Mouse (Mus musculus) MEL-GATA-1-ER (cell line): Measurements from ENCODE around the gene Lamb1.

Source experiments
- DNase-seq: peaks from one replicate; pipeline ENCODE4 v3.0.0-alpha.2; 2012; ENCODE audit warnings: low read depth; ENCODE audit errors: extremely low read depth

Gene Lamb1

GRCm38 (mm10) chr12:31283617-31284136, 18.6 kb downstream of the Lamb1 start:
- no peak for DNase-seq

- no peak for DNase-seq
Observed at GRCm38 (mm10) chr12:31289046-31289445, 24.0 kb downstream of the Lamb1 start.

GRCm38 (mm10) chr12:31290951-31291350, 25.9 kb downstream of the Lamb1 start:
- no peak for DNase-seq

GRCm38 (mm10) chr12:31293361-31294142, 28.5 kb downstream of the Lamb1 start:
- DNase-seq = no peak

GRCm38 (mm10) chr12:31294526-31294925, 29.5 kb downstream of the Lamb1 start:
- DNase-seq = no peak

- DNase-seq = no peak
Observed at GRCm38 (mm10) chr12:31294996-31295395, 30.0 kb downstream of the Lamb1 start.

GRCm38 (mm10) chr12:31295505-31295904, 30.5 kb downstream of the Lamb1 start:
- DNase-seq = no peak

- DNase-seq = no peak
Observed at GRCm38 (mm10) chr12:31296097-31296496, 31.1 kb downstream of the Lamb1 start.

GRCm38 (mm10) chr12:31298122-31298521, 33.1 kb downstream of the Lamb1 start:
- DNase-seq = no peak

GRCm38 (mm10) chr12:31298530-31298929, 33.5 kb downstream of the Lamb1 start:
- DNase-seq = no peak

GRCm38 (mm10) chr12:31299126-31299525, 34.1 kb downstream of the Lamb1 start:
- no peak for DNase-seq

GRCm38 (mm10) chr12:31299676-31300197, 34.7 kb downstream of the Lamb1 start:
- no peak for DNase-seq

- no peak for DNase-seq
Observed at GRCm38 (mm10) chr12:31300276-31300675, 35.2 kb downstream of the Lamb1 start.

GRCm38 (mm10) chr12:31302266-31302665, 37.2 kb downstream of the Lamb1 start:
- no peak for DNase-seq

GRCm38 (mm10) chr12:31302766-31303511, 37.9 kb downstream of the Lamb1 start:
- no peak for DNase-seq

- DNase-seq = no peak
Observed at GRCm38 (mm10) chr12:31306075-31306675, 41.1 kb downstream of the Lamb1 start.

- no peak for DNase-seq
Observed at GRCm38 (mm10) chr12:31307011-31307410, 42.0 kb downstream of the Lamb1 start.

GRCm38 (mm10) chr12:31307756-31308155, 42.7 kb downstream of the Lamb1 start:
- DNase-seq = no peak

- no peak for DNase-seq
Observed at GRCm38 (mm10) chr12:31310687-31311086, 45.7 kb downstream of the Lamb1 start.

GRCm38 (mm10) chr12:31311671-31312265, 46.7 kb downstream of the Lamb1 start:
- DNase-seq = peak; percentile 12

GRCm38 (mm10) chr12:31312281-31312680, 47.2 kb downstream of the Lamb1 start:
- DNase-seq = no peak
